Mouse (Mus musculus) olfactory bulb, adult 2 months (tissue): ENCODE measurements around the gene Mtmr3.

Experiments
- CTCF ChIP-seq: fragments of 200-500 bp; IDR thresholded peaks from 2 replicates; pipeline ENCODE4 v1.5.1; 2012; ENCODE audit warnings: low read depth, mild to moderate bottlenecking, low read length, moderate library complexity; ENCODE audit not compliant: insufficient read depth
- POLR2A ChIP-seq: fragments of 200-500 bp; IDR thresholded peaks from 2 replicates; pipeline ENCODE4 v1.6.1; 2012; ENCODE audit warnings: mild to moderate bottlenecking, low read depth, low read length, moderate library complexity; ENCODE audit not compliant: insufficient read depth

DNA sequence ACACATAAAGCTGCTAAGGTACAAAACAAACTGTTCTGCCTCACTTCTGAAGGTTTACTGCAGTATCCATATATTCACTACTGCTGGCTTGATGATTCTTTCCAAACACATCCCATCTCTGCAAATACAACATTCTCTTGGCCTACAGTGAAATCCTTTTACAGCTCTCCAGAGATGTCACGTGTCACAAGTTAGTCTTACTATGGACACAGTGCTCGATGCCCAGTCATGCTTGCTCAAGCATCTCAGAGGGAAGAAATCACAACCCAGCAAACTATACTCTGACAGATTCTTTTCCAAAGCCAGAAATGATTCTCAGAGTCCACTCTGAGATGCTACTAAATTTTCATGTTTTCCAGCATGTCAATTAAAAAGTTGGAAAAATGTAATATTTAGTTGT, 95.2 kb downstream of the Mtmr3 start:
- TF ChIP-seq CTCF (no peak), POLR2A (no peak)
